Mouse (Mus musculus) myocyte (in vitro differentiated cells): ENCODE data around the gene Vax1.

ENCODE experiments used
- CEBPB ChIP-seq: IDR thresholded peaks from 2 replicates; pipeline ENCODE4 v1.6.1; 2011; ENCODE audit warnings: mild to moderate bottlenecking, moderate library complexity; ENCODE audit not compliant: poor library complexity, insufficient read depth, severe bottlenecking
- E2F4 ChIP-seq: IDR thresholded peaks from one replicate; pipeline ENCODE4 v1.6.1; 2011; ENCODE audit warnings: mild to moderate bottlenecking, control low read depth, moderate library complexity; ENCODE audit not compliant: insufficient read depth
- MAX ChIP-seq: IDR thresholded peaks from one replicate; pipeline ENCODE4 v1.6.1; 2011; ENCODE audit warnings: low read depth, mild to moderate bottlenecking, control low read depth
- MYOD1 ChIP-seq, 3 experiments: IDR thresholded peaks; one replicate each; pipeline ENCODE4 v1.6.1; 2011; ENCODE audit warnings: control low read depth in 2 of 3, low read depth in 2 of 3, mild to moderate bottlenecking in 2 of 3, moderate library complexity in 1 of 3; ENCODE audit not compliant: insufficient read length in 2 of 3, control insufficient read depth in 1 of 3
- MYOG ChIP-seq, 3 experiments: IDR thresholded peaks; one replicate each; pipeline ENCODE4 v1.6.1; 2011; ENCODE audit warnings: control low read depth in 2 of 3, low read depth in 2 of 3, mild to moderate bottlenecking in 2 of 3; ENCODE audit not compliant: insufficient read length in 2 of 3, control insufficient read depth in 1 of 3, insufficient read depth in 1 of 3
- POLR2A ChIP-seq: IDR thresholded peaks from one replicate; pipeline ENCODE4 v1.6.1; 2011; ENCODE audit warnings: low read depth, mild to moderate bottlenecking, control low read depth, moderate library complexity; ENCODE audit not compliant: insufficient read length
- POLR2AphosphoS2 ChIP-seq: IDR thresholded peaks from one replicate; pipeline ENCODE4 v1.6.1; 2011; ENCODE audit warnings: low read depth, control low read depth; ENCODE audit not compliant: insufficient read length
- TCF3 ChIP-seq: IDR thresholded peaks from one replicate; pipeline ENCODE4 v1.6.1; 2011; ENCODE audit warnings: low read depth, control low read depth; ENCODE audit not compliant: insufficient read length
- USF1 ChIP-seq: IDR thresholded peaks from one replicate; pipeline ENCODE4 v1.6.1; 2011; ENCODE audit warnings: low read depth, mild to moderate bottlenecking, control low read depth, moderate library complexity

DNA sequence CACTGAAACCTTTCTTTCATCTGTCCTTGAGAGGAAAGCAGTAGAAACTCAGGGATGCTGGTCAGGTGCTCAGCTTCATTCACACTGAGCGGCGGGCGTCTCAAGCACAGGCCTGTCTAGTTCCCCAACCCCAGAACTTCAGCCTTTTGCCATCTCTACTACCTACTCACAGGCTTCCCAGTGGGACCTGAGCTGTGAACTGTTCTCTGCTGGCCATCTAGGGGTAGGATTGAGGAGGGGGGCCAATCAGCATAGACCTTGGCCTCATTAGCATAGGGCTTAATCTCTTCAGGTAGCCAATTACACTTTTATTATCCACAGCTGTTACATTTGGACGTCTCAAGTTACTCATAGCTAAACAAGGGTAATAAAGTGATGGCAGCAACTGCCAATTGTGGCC lies 19.1 kb upstream of the Vax1 start:
- no peak for TF ChIP-seq MAX
- TF ChIP-seq POLR2AphosphoS2 = no peak
- no peak for TF ChIP-seq MYOG (IDR thresholded peaks at IDR 0.05; ENCODE audit: control insufficient read depth in 1 of 3, insufficient read depth in 1 of 3, insufficient read length in 2 of 3, low read depth in 2 of 3)
- TF ChIP-seq POLR2A = no peak
- TF ChIP-seq USF1 = no peak
- no peak for TF ChIP-seq CEBPB
- TF ChIP-seq MYOD1 (IDR thresholded peaks at IDR 0.05; ENCODE audit: control insufficient read depth in 1 of 3, insufficient read length in 2 of 3, low read depth in 2 of 3) = no peak
- TF ChIP-seq E2F4 = no peak
- TF ChIP-seq TCF3 = no peak
